Mouse (Mus musculus) forebrain, embryonic 10.5 days (tissue): ENCODE measurements at regions not wholly inside any gene's neighbourhood (a gene's known extent, or its start where the extent isn't known, plus 50 kb on each side); places are given as distances from the start of the nearest gene placed in this dataset.
A peak's percentile ranks its signal among the peaks of the same experiment; 100 is the strongest.

ENCODE experiments used
- DNase-seq: peaks from one replicate; pipeline ENCODE4 v3.0.0-alpha.2; 2017; ENCODE audit warnings: low spot score; ENCODE audit errors: extremely low spot score
- H3K27ac ChIP-seq: fragments of 300-500 bp; sonication (generic); 2 replicates; pipeline ENCODE4 v1.5.1; 2016; ENCODE audit warnings: mild to moderate bottlenecking
- H3K27me3 ChIP-seq: fragments of 300-500 bp; sonication (generic); 2 replicates; pipeline ENCODE4 v1.6.1; 2016; ENCODE audit warnings: mild to moderate bottlenecking; ENCODE audit not compliant: poor library complexity, severe bottlenecking
- H3K36me3 ChIP-seq: fragments of 300-500 bp; sonication (generic); replicated peaks from 2 replicates; pipeline ENCODE4 v1.6.1; 2016; ENCODE audit warnings: mild to moderate bottlenecking, moderate library complexity
- H3K4me1 ChIP-seq: fragments of 300-500 bp; sonication (generic); 2 replicates; pipeline ENCODE4 v1.6.1; 2016
- H3K4me3 ChIP-seq: fragments of 300-500 bp; sonication (generic); 2 replicates; pipeline ENCODE4 v1.5.1; 2016; ENCODE audit warnings: mild to moderate bottlenecking, moderate library complexity
- H3K9me3 ChIP-seq: fragments of 300-500 bp; sonication (generic); 2 replicates; pipeline ENCODE4 v1.6.1; 2016; ENCODE audit warnings: mild to moderate bottlenecking, moderate library complexity
- WGBS: fragments of 180-500 bp; shearing (Covaris S2); methylation state at CpG from one replicate; pipeline ENCODE4 v1.1.7; 2016; 5-methylcytosine and 5-hydroxymethylcytosine counted together

GRCm38 (mm10) chr9:69642591-69642990 is 118.1 kb downstream of the Foxb1 start:
- Histone ChIP-seq H3K36me3 (no peaks in the 10 kb centered on the region), H3K9me3 (no peaks in the 10 kb centered on the region), H3K4me3 (no peak overlapping the region), H3K27ac (no peak overlapping the region), H3K27me3 (no peaks in the 10 kb centered on the region), H3K4me1 (no peaks in the 10 kb centered on the region)
- 70% methylated on average over 5 of the region's 5 CpGs for WGBS
- no peak for DNase-seq

DNA sequence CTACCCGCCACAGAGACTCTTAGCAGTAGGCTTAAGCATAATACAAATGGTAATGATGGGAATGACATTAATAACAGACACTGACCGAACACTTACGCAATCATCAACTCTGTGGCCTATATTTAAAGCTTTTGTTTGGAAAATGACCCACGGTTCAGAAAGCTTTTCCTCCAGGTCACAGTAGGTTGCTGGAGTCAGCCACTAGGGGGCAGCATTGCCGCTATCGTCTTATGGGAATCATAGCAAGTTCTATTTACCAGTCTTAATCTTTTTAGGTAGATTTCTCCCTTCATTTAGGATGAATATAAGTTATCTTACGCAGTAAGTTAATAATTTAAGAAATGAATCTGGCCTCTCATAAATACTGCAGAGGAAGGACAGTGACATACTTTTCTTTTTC is 137.4 kb downstream of the Foxb1 start:
- peaks cover 20% of the 10 kb centered on the region for H3K27me3 ChIP-seq
- H3K27ac ChIP-seq = no peak overlapping the region
- WGBS = 24% methylated on average over 7 of the region's 7 CpGs
- no peaks in the 10 kb centered on the region for H3K9me3 ChIP-seq
- no peaks in the 10 kb centered on the region for H3K36me3 ChIP-seq
- H3K4me1 ChIP-seq = no peaks in the 10 kb centered on the region
- no peak overlapping the region for H3K4me3 ChIP-seq
- DNase-seq = peak; percentile 70

DNA sequence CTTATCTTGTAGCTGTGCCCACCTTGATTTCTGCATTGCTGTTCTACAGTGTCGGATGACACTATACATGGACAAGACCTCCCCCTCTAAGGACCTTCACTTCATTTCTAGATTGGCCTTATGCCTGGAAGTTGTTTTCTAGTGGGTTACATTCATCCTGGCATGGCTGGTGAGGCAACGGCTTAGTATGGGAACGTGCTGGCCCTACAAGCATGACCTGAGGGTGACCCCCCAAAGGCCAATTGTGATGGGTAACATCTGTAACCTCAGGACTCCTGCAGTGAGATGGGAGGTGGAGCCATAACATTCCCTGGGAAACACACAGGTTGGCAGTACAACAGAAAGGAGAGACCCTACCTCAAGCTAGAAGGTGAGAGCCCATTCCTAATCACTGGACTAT is 139.7 kb downstream of the Foxb1 start:
- Histone ChIP-seq H3K4me3 (no peak overlapping the region), H3K27ac (no peak overlapping the region), H3K4me1 (no peaks in the 10 kb centered on the region), H3K36me3 (no peaks in the 10 kb centered on the region), H3K27me3 (peaks cover 20% of the 10 kb centered on the region), H3K9me3 (no peaks in the 10 kb centered on the region)
- WGBS = 68% methylated on average over 3 of the region's 3 CpGs
- no peak for DNase-seq

DNA sequence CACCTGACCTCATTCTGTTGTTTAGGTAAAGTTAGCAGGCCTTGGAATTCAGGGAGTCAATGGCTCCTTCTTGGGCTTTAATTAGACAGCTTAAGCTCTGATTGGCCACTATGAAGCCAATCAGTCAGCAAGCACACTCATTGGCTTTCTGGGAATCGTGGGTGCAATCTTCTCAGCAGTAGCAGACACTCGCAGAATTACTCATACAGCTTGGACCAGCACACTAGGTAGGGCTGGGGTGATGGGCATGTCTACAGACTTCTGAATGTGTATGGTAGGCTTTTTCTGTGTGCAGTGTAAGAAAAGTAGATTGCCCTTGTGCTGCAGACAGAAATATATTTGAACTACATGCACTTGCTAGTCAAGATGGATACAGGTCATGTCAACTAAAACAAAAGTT is 143.4 kb downstream of the Foxb1 start:
- Histone ChIP-seq H3K4me3 (no peak overlapping the region), H3K27me3 (peaks cover 5% of the 10 kb centered on the region), H3K4me1 (no peaks in the 10 kb centered on the region), H3K36me3 (no peaks in the 10 kb centered on the region), H3K9me3 (no peaks in the 10 kb centered on the region), H3K27ac (no peak overlapping the region)
- no peak for DNase-seq
- WGBS = 91% methylated on average over 2 of the region's 2 CpGs

GRCm38 (mm10) chr9:69597472-69597871 is 144.1 kb downstream of the Anxa2 start:
- Histone ChIP-seq H3K4me3 (no peak overlapping the region), H3K27ac (no peak overlapping the region), H3K27me3 (peaks cover 31% of the 10 kb centered on the region; the same call in 1 of the 2 replicates), H3K4me1 (peaks cover 6% of the 10 kb centered on the region; the same call in 1 of the 2 replicates), H3K36me3 (no peaks in the 10 kb centered on the region), H3K9me3 (no peaks in the 10 kb centered on the region)
- DNase-seq = no peak
- 91% methylated on average over 8 of the region's 8 CpGs for WGBS

- no peak overlapping the region for H3K27ac ChIP-seq
- DNase-seq = no peak
- no peak overlapping the region for H3K4me3 ChIP-seq
- peaks cover 9% of the 10 kb centered on the region; the same call in 1 of the 2 replicates for H3K4me1 ChIP-seq
- no peaks in the 10 kb centered on the region for H3K36me3 ChIP-seq
- no peaks in the 10 kb centered on the region for H3K9me3 ChIP-seq
- H3K27me3 ChIP-seq = peaks cover 69% of the 10 kb centered on the region
- WGBS = 72% methylated on average over 14 of the region's 15 CpGs
Measured at GRCm38 (mm10) chr9:69592329-69593062, 139.1 kb downstream of the Anxa2 start.

DNA sequence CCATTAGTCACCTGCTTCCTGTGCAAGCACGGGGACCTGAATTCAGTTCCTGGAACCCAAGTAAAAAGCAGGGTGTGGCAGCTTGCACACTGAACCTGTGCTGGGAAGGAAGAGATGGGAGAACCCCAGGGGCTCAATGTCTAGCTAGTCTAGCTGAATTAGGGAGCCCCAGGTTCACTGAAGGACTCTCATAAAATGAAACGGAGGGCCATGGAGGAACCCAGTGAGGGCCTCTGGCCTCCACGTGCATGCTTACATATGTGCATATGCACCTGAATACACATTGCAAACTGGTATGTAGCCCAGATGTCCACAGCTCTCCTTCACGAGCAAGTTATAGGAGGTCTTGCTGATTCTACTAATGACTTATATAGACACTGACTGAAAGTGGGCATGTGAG is 135.4 kb downstream of the Anxa2 start:
- H3K4me1 ChIP-seq = peaks cover 9% of the 10 kb centered on the region; the same call in 1 of the 2 replicates
- no peaks in the 10 kb centered on the region for H3K36me3 ChIP-seq
- DNase-seq = no peak
- H3K27ac ChIP-seq = no peak overlapping the region
- no peaks in the 10 kb centered on the region for H3K9me3 ChIP-seq
- peaks cover 64% of the 10 kb centered on the region for H3K27me3 ChIP-seq
- WGBS = 85% methylated on average over 4 of the region's 4 CpGs
- H3K4me3 ChIP-seq = no peak overlapping the region

DNA sequence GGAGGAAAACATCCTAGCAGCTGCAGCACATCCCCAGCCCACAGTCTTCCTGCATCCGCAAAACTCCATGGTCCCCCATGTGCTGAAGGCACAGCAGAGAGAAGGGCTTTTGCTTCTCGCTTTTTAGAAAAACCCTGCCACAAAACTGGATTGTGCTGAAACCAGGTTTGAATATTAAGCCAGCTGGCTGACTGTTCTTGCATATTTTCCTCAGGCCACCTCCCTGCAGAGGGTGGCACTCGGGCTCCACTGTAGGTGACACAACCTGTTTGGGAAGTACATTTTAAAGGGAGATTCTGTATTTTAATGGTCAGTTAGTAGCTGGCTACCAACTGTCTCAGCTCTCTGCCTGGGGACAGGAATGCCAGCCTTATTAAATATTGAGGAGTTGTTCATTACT is 133.7 kb downstream of the Anxa2 start:
- WGBS = 89% methylated on average over 3 of the region's 3 CpGs
- H3K9me3 ChIP-seq = no peaks in the 10 kb centered on the region
- H3K4me1 ChIP-seq = no peaks in the 10 kb centered on the region
- DNase-seq = no peak
- no peaks in the 10 kb centered on the region for H3K36me3 ChIP-seq
- H3K27me3 ChIP-seq = peaks cover 66% of the 10 kb centered on the region
- no peak overlapping the region for H3K27ac ChIP-seq
- H3K4me3 ChIP-seq = no peak overlapping the region

DNA sequence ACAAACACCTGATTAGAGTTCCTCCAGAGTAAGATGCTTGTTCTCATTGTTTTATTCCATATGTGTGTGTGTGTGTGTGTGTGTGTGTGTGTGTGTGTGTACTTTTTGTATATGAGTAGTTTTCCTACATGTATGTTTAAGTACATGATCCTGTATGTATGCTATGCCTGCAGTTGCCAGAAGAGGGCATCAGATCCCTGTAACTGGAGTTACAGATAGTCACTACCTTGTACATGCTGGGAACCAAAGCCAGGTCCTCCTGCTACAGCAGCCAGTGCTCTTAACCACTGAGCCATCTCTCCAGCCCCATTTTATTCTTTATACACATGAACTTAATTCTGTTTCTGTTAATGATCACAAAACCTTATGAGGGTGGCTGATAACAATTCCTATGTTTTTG is 127.8 kb downstream of the Anxa2 start:
- Histone ChIP-seq H3K4me1 (no peaks in the 10 kb centered on the region), H3K27ac (no peak overlapping the region), H3K9me3 (no peaks in the 10 kb centered on the region), H3K27me3 (peaks cover 17% of the 10 kb centered on the region; the same call in 1 of the 2 replicates), H3K36me3 (no peaks in the 10 kb centered on the region), H3K4me3 (no peak overlapping the region)
- DNase-seq = no peak

- 90% methylated on average over 10 of the region's 10 CpGs for WGBS
- Histone ChIP-seq H3K9me3 (no peaks in the 10 kb centered on the region), H3K36me3 (no peaks in the 10 kb centered on the region), H3K27ac (no peak overlapping the region), H3K27me3 (no peaks in the 10 kb centered on the region; the same call in 1 of the 2 replicates), H3K4me1 (no peaks in the 10 kb centered on the region), H3K4me3 (no peak overlapping the region)
- DNase-seq = no peak
Measured at GRCm38 (mm10) chr9:69577661-69578405, 124.4 kb downstream of the Anxa2 start.

DNA sequence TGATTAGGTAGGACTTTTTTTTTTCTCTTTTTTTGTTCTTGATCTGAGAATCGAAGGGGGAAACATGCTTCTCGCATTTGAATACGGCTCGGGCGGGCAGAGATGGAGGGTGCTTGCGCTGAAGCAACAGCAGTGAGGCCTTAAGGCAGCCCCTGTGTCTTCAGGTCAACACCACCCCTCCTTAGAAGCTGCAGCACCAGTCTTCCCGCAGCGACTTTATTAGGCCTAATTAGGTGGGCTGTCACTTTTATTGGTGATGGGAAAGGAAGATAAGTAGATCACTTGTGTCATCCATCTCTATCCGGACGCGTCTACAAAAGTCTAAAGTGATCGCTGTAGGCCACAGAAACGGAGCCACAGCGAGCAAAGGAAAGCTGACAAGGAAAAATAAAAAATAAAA is 122.0 kb downstream of the Anxa2 start:
- Histone ChIP-seq H3K4me3 (no peak overlapping the region), H3K4me1 (no peaks in the 10 kb centered on the region), H3K36me3 (no peaks in the 10 kb centered on the region), H3K9me3 (no peaks in the 10 kb centered on the region), H3K27ac (no peak overlapping the region), H3K27me3 (no peaks in the 10 kb centered on the region)
- WGBS = 75% methylated on average over 14 of the region's 14 CpGs
- DNase-seq = no peak

- 85% methylated on average over 13 of the region's 13 CpGs for WGBS
Measured at GRCm38 (mm10) chr9:69568631-69569230, 115.3 kb downstream of the Anxa2 start.

DNA sequence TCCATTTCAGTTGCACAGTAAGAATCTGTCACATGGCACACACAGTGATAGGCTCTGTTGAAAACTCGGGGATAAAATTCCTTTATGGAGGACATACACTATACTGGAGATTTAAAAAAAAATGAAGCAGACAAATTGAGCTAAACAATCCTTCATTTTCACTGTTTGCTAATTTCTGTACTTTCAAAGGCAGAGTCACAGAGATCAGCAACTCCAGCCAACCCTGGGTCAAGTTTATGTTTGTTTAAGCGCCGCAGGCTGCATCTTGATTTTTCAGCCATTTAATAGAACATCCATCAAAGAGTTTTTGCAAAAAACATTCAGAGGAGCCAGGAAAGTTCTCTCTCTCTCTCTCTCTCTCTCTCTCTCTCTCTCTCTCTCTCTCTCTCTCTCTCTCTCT is 114.8 kb downstream of the Anxa2 start:
- no peaks in the 10 kb centered on the region for H3K36me3 ChIP-seq
- H3K4me3 ChIP-seq = no peak overlapping the region
- no peak overlapping the region for H3K27ac ChIP-seq
- no peaks in the 10 kb centered on the region for H3K4me1 ChIP-seq
- WGBS = 89% methylated on average over 3 of the region's 3 CpGs
- H3K9me3 ChIP-seq = no peaks in the 10 kb centered on the region
- H3K27me3 ChIP-seq = no peaks in the 10 kb centered on the region
- DNase-seq = no peak

More at GRCm38 (mm10) chr9:69568631-69569230, 115.3 kb downstream of the Anxa2 start:
- Histone ChIP-seq H3K27me3 (no peaks in the 10 kb centered on the region), H3K4me1 (no peaks in the 10 kb centered on the region), H3K9me3 (no peaks in the 10 kb centered on the region), H3K27ac (no peak overlapping the region), H3K4me3 (no peak overlapping the region), H3K36me3 (no peaks in the 10 kb centered on the region)
- DNase-seq = no peak
